Mouse (Mus musculus): ENCODE measurements around the gene Cdc42ep3.

DNA sequence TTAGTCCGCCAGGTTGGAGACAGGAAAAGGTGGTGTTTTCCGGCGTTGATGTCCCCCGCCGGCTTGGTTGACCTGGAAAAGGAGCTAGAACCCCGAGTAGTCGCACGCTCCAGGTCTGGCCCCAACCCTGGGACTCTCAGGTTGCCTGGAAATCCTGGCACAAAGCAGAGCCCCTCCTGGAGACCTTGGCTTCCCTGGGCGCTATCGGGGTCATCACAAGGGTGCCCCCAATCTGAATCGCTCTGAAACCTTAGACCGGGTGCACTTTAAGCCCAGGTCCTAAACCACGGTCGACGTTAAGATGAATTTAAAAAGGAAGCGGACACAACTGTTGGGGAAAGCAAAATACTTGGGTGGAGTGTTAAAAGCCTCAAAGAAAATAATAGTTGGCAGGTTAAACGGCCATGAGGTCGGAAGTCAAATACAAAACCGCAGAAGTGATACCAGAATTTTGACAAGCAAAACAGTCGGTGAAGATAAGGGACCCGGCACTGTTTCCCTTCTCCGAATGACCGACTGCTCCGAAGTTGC, 1.2 kb upstream of the Cdc42ep3 start:
- TF ChIP-seq CTCF (IDR thresholded peaks at IDR 0.05; ENCODE audit: borderline replicate concordance, insufficient read depth, low read length) (no peak), POLR2A (IDR thresholded peaks at IDR 0.05; ENCODE audit: low read depth, low read length) (no peak)
